Mouse (Mus musculus): ENCODE data around the gene Kcnh1.

DNA sequence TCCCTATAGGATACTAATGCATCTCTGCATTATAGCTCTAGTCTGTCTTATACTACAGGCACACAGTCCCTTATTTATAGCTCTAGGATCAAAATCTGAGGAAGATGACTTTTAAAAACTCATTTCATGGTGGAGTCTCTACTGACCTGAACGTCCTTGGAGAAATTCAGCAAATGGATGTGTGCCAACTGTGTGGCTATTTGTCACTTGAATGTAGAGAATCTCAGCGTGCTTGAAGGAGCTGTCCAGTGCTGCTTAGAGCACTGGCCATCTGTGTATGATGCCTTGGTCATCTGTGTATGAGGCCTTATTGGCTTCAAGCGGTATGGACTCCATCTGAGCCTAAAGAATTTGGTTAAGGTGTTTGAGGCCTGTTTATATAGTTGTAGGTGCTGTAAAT lies 100.7 kb downstream of the Kcnh1 start:
- no peak for TF ChIP-seq CTCF (IDR thresholded peaks at IDR 0.05; ENCODE audit: low read depth)
- TF ChIP-seq EP300 (optimal IDR thresholded peaks at IDR 0.05): no peak

Data from stomach, postnatal 0 days (tissue).